Mouse (Mus musculus): ENCODE data around the gene Eva1a.

GRCm38 (mm10) chr6:82115335-82115965 is 74.6 kb downstream of the Eva1a start:
- TF ChIP-seq CTCF (IDR thresholded peaks at IDR 0.05; ENCODE audit: low read depth, low read length): no peak
- no peak for TF ChIP-seq POLR2A (IDR thresholded peaks at IDR 0.05; ENCODE audit: extremely low read depth, insufficient read depth, low read length)
